Mouse (Mus musculus) spleen, adult 2 months (tissue): ENCODE data around the gene Zc3hav1l.

Experiments
- CTCF ChIP-seq: fragments of 200-500 bp; IDR thresholded peaks from 2 replicates; pipeline ENCODE4 v1.5.1; 2011; ENCODE audit warnings: mild to moderate bottlenecking, inconsistent platforms; ENCODE audit not compliant: insufficient read depth, insufficient read length, insufficient replicate concordance; ENCODE audit errors: extremely low read depth
- POLR2A ChIP-seq: fragments of 200-500 bp; IDR thresholded peaks from 2 replicates; pipeline ENCODE4 v1.6.1; 2011; ENCODE audit warnings: low read depth, low read length, inconsistent platforms

DNA sequence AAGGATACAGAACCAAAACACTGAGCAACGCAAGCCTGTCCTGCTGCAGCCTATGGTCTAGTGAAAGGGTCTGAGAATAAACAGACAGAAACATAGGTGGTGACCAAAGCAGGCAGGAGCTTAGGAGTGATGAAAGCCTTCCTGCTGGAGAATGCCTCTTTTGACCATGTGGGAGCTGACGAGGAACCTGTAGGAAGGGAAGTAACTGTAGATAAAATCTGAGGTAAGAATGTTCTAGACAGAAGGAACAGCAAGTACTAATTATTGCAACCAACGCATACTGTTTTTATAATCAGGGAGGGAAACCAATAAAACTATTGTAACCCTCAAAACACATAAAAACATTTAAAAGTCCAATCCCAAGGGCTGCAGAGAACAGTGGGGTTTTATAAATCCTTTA lies 54.9 kb downstream of the Zc3hav1l start:
- no peak for TF ChIP-seq POLR2A
- no peak for TF ChIP-seq CTCF
